Mouse (Mus musculus): ENCODE measurements around the gene Vipas39. TPM values are rescaled to one million over a fixed set of nuclear protein-coding genes. Genes with fewer than 3 reads are reported as not detected.
A peak's percentile ranks its signal among the peaks of the same experiment; 100 is the strongest.
"Not testable (repeated sequence)": the region's sequence is repeated elsewhere in the genome, so short reads cannot be mapped to it uniquely, and the experiment has no call there.

Gene Vipas39
- polyA plus RNA-seq, 1 experiment from 2014 or later: 8.2 TPM

- 44% methylated on average over 10 of the region's 10 CpGs for WGBS (ENCODE audit: insufficient replicate concordance)
- H3K4me1 ChIP-seq (replicated peaks): peaks cover 13% of the 10 kb centered on the region
- H3K4me3 ChIP-seq (replicated peaks): no peak overlapping the region
- no peak for ATAC-seq (ENCODE audit: insufficient read depth)
- H3K27ac ChIP-seq (replicated peaks): no peak overlapping the region
- H3K9me3 ChIP-seq (replicated peaks): no peaks in the 10 kb centered on the region
- no peak overlapping the region for H3K9ac ChIP-seq
- H3K36me3 ChIP-seq (replicated peaks): no peaks in the 10 kb centered on the region
- H3K4me2 ChIP-seq: peak overlapping the region; percentile 13; the same call in 1 of the 2 replicates
- no peaks in the 10 kb centered on the region for H3K27me3 ChIP-seq
These were observed 41.1 kb downstream of the Vipas39 start for GRCm38 (mm10) chr12:87224950-87225349.

GRCm38 (mm10) chr12:87219362-87219761 is 46.7 kb downstream of the Vipas39 start:
- Histone ChIP-seq H3K9ac (no peak overlapping the region), H3K4me1 (replicated peaks) (no peaks in the 10 kb centered on the region), H3K27me3 (no peaks in the 10 kb centered on the region), H3K9me3 (replicated peaks) (no peaks in the 10 kb centered on the region), H3K4me3 (replicated peaks) (no peak overlapping the region), H3K36me3 (replicated peaks) (no peaks in the 10 kb centered on the region), H3K4me2 (no peak overlapping the region), H3K27ac (replicated peaks) (no peak overlapping the region)
- ATAC-seq (ENCODE audit: insufficient read depth): no peak
- 67% methylated on average over 7 of the region's 7 CpGs for WGBS (ENCODE audit: insufficient replicate concordance)

GRCm38 (mm10) chr12:87217596-87217995 is 48.5 kb downstream of the Vipas39 start:
- H3K9ac ChIP-seq: no peak overlapping the region
- no peak overlapping the region for H3K4me3 ChIP-seq (replicated peaks)
- no peak overlapping the region for H3K27ac ChIP-seq (replicated peaks)
- 0 out of 2 replicates have a peak, but pooled peaks cover 3% of the 10 kb centered on the region for H3K27me3 ChIP-seq
- no peak overlapping the region for H3K4me2 ChIP-seq
- no peaks in the 10 kb centered on the region for H3K9me3 ChIP-seq (replicated peaks)
- ATAC-seq (ENCODE audit: insufficient read depth): no peak
- no peaks in the 10 kb centered on the region for H3K36me3 ChIP-seq (replicated peaks)
- H3K4me1 ChIP-seq (replicated peaks): no peaks in the 10 kb centered on the region

GRCm38 (mm10) chr12:87216053-87216452 is 50.0 kb downstream of the Vipas39 start:
- no peaks in the 10 kb centered on the region for H3K36me3 ChIP-seq (replicated peaks)
- H3K27me3 ChIP-seq: 0 out of 2 replicates have a peak, but pooled peaks cover 5% of the 10 kb centered on the region
- H3K27ac ChIP-seq (replicated peaks): no peak overlapping the region
- H3K4me3 ChIP-seq (replicated peaks): no peak overlapping the region
- WGBS (ENCODE audit: insufficient replicate concordance): 37% methylated on average over 2 of the region's 2 CpGs
- no peak for ATAC-seq (ENCODE audit: insufficient read depth)
- no peaks in the 10 kb centered on the region for H3K4me1 ChIP-seq (replicated peaks)
- H3K9me3 ChIP-seq (replicated peaks): no peaks in the 10 kb centered on the region
- no peak overlapping the region for H3K9ac ChIP-seq
- H3K4me2 ChIP-seq: no peak overlapping the region

GRCm38 (mm10) chr12:87212844-87213606 is 53.0 kb downstream of the Vipas39 start:
- no peak overlapping the region for H3K4me2 ChIP-seq
- no peak overlapping the region for H3K27ac ChIP-seq (replicated peaks)
- no peaks in the 10 kb centered on the region for H3K36me3 ChIP-seq (replicated peaks)
- H3K9ac ChIP-seq: no peak overlapping the region
- H3K4me1 ChIP-seq (replicated peaks): no peaks in the 10 kb centered on the region
- 0 out of 2 replicates have a peak, but pooled peaks cover 5% of the 10 kb centered on the region for H3K27me3 ChIP-seq
- ATAC-seq (ENCODE audit: insufficient read depth): no peak
- WGBS (ENCODE audit: insufficient replicate concordance): 45% methylated on average over 2 of the region's 2 CpGs
- no peak overlapping the region for H3K4me3 ChIP-seq (replicated peaks)
- no peaks in the 10 kb centered on the region for H3K9me3 ChIP-seq (replicated peaks)

GRCm38 (mm10) chr12:87205789-87206188 is 60.3 kb downstream of the Vipas39 start:
- H3K4me3 ChIP-seq (replicated peaks); H3K4me1 ChIP-seq (replicated peaks): not testable (repeated sequence)

GRCm38 (mm10) chr12:87201694-87202093 is 64.4 kb downstream of the Vipas39 start:
- no peak overlapping the region for H3K4me2 ChIP-seq
- H3K9ac ChIP-seq: no peak overlapping the region
- H3K27ac ChIP-seq (replicated peaks): no peak overlapping the region
- peaks cover 33% of the 10 kb centered on the region for H3K27me3 ChIP-seq
- H3K4me1 ChIP-seq (replicated peaks): peaks cover 18% of the 10 kb centered on the region
- no peak for ATAC-seq (ENCODE audit: insufficient read depth)
- H3K36me3 ChIP-seq (replicated peaks): no peaks in the 10 kb centered on the region
- H3K4me3 ChIP-seq (replicated peaks): no peak overlapping the region
- H3K9me3 ChIP-seq (replicated peaks): no peaks in the 10 kb centered on the region
- 48% methylated on average over 5 of the region's 5 CpGs for WGBS (ENCODE audit: insufficient replicate concordance)

More at GRCm38 (mm10) chr12:87205789-87206188, 60.3 kb downstream of the Vipas39 start:
- not testable (repeated sequence) for H3K9ac ChIP-seq; H3K4me2 ChIP-seq; H3K36me3 ChIP-seq (replicated peaks); ATAC-seq (ENCODE audit: insufficient read depth); H3K27ac ChIP-seq (replicated peaks); H3K9me3 ChIP-seq (replicated peaks)
- 72% methylated on average over 5 of the region's 5 CpGs for WGBS (ENCODE audit: insufficient replicate concordance)
- peaks cover 12% of the 10 kb centered on the region for H3K27me3 ChIP-seq

- H3K27ac ChIP-seq (replicated peaks): no peak within 1 kb of the TSS
- peak; percentile 83 for ATAC-seq (ENCODE audit: insufficient read depth)
These were observed 66.0 kb downstream of the Vipas39 start, which contains the start of gene Tmed8 for GRCm38 (mm10) chr12:87199973-87200586. TSS of gene Tmed8 (minus strand) at chr12:87200454.

GRCm38 (mm10) chr12:87199206-87199972 is 66.7 kb downstream of the Vipas39 start, which contains the start of gene Samd15:
TSS of gene Samd15 (plus strand) at chr12:87199723.
- 1% methylated on average over 38 of the region's 38 CpGs for WGBS (ENCODE audit: insufficient replicate concordance)
- Histone ChIP-seq H3K4me1 (replicated peaks) (peaks cover 18% of the 10 kb centered on the region), H3K27ac (replicated peaks) (no peak within 1 kb of the TSS), H3K9ac (peak within 1 kb of the TSS; percentile 67), H3K4me3 (replicated peaks) (peak within 1 kb of the TSS; percentile 71), H3K36me3 (replicated peaks) (no peaks in the 10 kb centered on the region), H3K27me3 (peaks cover 33% of the 10 kb centered on the region), H3K4me2 (peak within 1 kb of the TSS; percentile 95), H3K9me3 (replicated peaks) (no peaks in the 10 kb centered on the region)
- peak; percentile 48 for ATAC-seq (ENCODE audit: insufficient read depth)

More at GRCm38 (mm10) chr12:87199973-87200586, 66.0 kb downstream of the Vipas39 start, which contains the start of gene Tmed8:
- Histone ChIP-seq H3K27me3 (peaks cover 33% of the 10 kb centered on the region), H3K9me3 (replicated peaks) (no peaks in the 10 kb centered on the region), H3K9ac (peak within 1 kb of the TSS; percentile 67), H3K4me3 (replicated peaks) (peak within 1 kb of the TSS; percentile 71), H3K36me3 (replicated peaks) (no peaks in the 10 kb centered on the region), H3K4me1 (replicated peaks) (peaks cover 18% of the 10 kb centered on the region), H3K4me2 (peak within 1 kb of the TSS; percentile 95)
- under 1% methylated on average over 68 of the region's 70 CpGs for WGBS (ENCODE audit: insufficient replicate concordance)

- H3K27ac ChIP-seq (replicated peaks): no peak overlapping the region
- H3K4me2 ChIP-seq: peak overlapping the region; percentile 95; the same call in 1 of the 2 replicates
- H3K9me3 ChIP-seq (replicated peaks): no peaks in the 10 kb centered on the region
- peaks cover 33% of the 10 kb centered on the region for H3K27me3 ChIP-seq
- H3K4me1 ChIP-seq (replicated peaks): peaks cover 18% of the 10 kb centered on the region
- H3K4me3 ChIP-seq (replicated peaks): peak overlapping the region; percentile 71; the same call in 1 of the 2 replicates
- no peaks in the 10 kb centered on the region for H3K36me3 ChIP-seq (replicated peaks)
- ATAC-seq (ENCODE audit: insufficient read depth): no peak
- 70% methylated on average over 6 of the region's 6 CpGs for WGBS (ENCODE audit: insufficient replicate concordance)
- H3K9ac ChIP-seq: no peak overlapping the region
These were observed 67.3 kb downstream of the Vipas39 start for GRCm38 (mm10) chr12:87198792-87199191.

- H3K9me3 ChIP-seq (replicated peaks): no peaks in the 10 kb centered on the region
- no peak for ATAC-seq (ENCODE audit: insufficient read depth)
- H3K4me3 ChIP-seq (replicated peaks): no peak overlapping the region
- H3K4me2 ChIP-seq: no peak overlapping the region
- peaks cover 26% of the 10 kb centered on the region for H3K27me3 ChIP-seq
- H3K9ac ChIP-seq: no peak overlapping the region
- H3K36me3 ChIP-seq (replicated peaks): no peaks in the 10 kb centered on the region
- peaks cover 18% of the 10 kb centered on the region for H3K4me1 ChIP-seq (replicated peaks)
- no peak overlapping the region for H3K27ac ChIP-seq (replicated peaks)
These were observed 69.7 kb downstream of the Vipas39 start for GRCm38 (mm10) chr12:87196310-87196709.
